Mouse (Mus musculus) heart, postnatal 0 days (tissue): ENCODE results near the gene Otog. TPM values are rescaled to one million over a fixed set of nuclear protein-coding genes. Genes with fewer than 3 reads are reported as not detected.

ENCODE experiments used
- ATAC-seq: fragments of 200-750 bp; cut with Nextera tagmentation; 2 replicates; pipeline ENCODE4 v1.8.0; 2017; ENCODE audit warnings: low read depth, moderate number of reproducible peaks, moderate library complexity; ENCODE audit not compliant: insufficient read depth
- DNase-seq: peaks from one replicate; pipeline ENCODE4 v3.0.0-alpha.2; 2016; ENCODE audit warnings: low spot score
- H3K27ac ChIP-seq: fragments of 300-500 bp; sonication (generic); 2 replicates; pipeline ENCODE4 v1.5.1; 2014; ENCODE audit warnings: low read depth, mild to moderate bottlenecking
- H3K27me3 ChIP-seq: fragments of 300-500 bp; sonication (generic); 2 replicates; pipeline ENCODE4 v1.6.1; 2014; ENCODE audit warnings: low read length, mixed read lengths; ENCODE audit not compliant: control insufficient read depth, insufficient read depth
- H3K36me3 ChIP-seq: fragments of 300-500 bp; sonication (generic); replicated peaks from 2 replicates; pipeline ENCODE4 v1.6.1; 2014; ENCODE audit warnings: low read length, mixed read lengths; ENCODE audit not compliant: control insufficient read depth, insufficient read depth
- H3K4me1 ChIP-seq: fragments of 300-500 bp; sonication (generic); 2 replicates; pipeline ENCODE4 v1.6.1; 2014; ENCODE audit warnings: antibody characterized with exemption; ENCODE audit not compliant: control insufficient read depth, insufficient read depth
- H3K4me2 ChIP-seq: fragments of 300-500 bp; sonication (generic); 2 replicates; pipeline ENCODE4 v1.6.1; 2014; ENCODE audit warnings: low read depth, mild to moderate bottlenecking, low read length, moderate library complexity
- H3K4me3 ChIP-seq: fragments of 300-500 bp; sonication (generic); 2 replicates; pipeline ENCODE4 v1.5.1; 2014; ENCODE audit warnings: low read depth, low read length
- H3K9ac ChIP-seq: fragments of 300-500 bp; sonication (generic); replicated peaks from 2 replicates; pipeline ENCODE4 v1.6.1; 2014; ENCODE audit warnings: low read depth, low read length, mixed read lengths
- H3K9me3 ChIP-seq: fragments of 300-500 bp; sonication (generic); replicated peaks from 2 replicates; pipeline ENCODE4 v1.6.1; 2016; ENCODE audit warnings: low read length; ENCODE audit not compliant: control insufficient read depth
- CTCF ChIP-seq: IDR thresholded peaks from 2 replicates; pipeline ENCODE4 v1.5.1; 2016; ENCODE audit warnings: antibody characterized with exemption, control low read depth, low read depth
- EP300 ChIP-seq: IDR thresholded peaks from 2 replicates; pipeline ENCODE4 v1.6.1; 2016; ENCODE audit warnings: antibody characterized with exemption, low read depth
- WGBS: fragments of 180-500 bp; shearing (Covaris S2); extraction: QIAGEN DNeasy Blood & Tissue Kit; methylation state at CpG from one replicate; pipeline ENCODE4 v1.1.7; 2014; 5-methylcytosine and 5-hydroxymethylcytosine counted together
- polyA plus RNA-seq: library from polyadenylated mRNA; unstranded; fragments of >200 nt; fragmentation: Nextera tagmentation; extraction: Ambion mirVana; gene quantifications from 2 replicates; pipeline ENCODE4 v1.2.1, GENCODE M21; 2015
- total RNA-seq: library from RNA; depleted of rRNA; stranded (reverse); fragments of >200 nt; gene quantifications from 2 replicates; pipeline ENCODE4 v1.2.3, GENCODE M21; 2014; ENCODE audit warnings: low replicate concordance

Otog gene
- total and polyA plus RNA-seq, 2 experiments from 2014 or later, result not detected

GRCm38 (mm10) chr7:46296330-46296729 lies 55.5 kb downstream of the Otog start:
- peaks cover 7% of the 10 kb centered on the region; the same call in 1 of the 2 replicates for H3K27me3 ChIP-seq
- no peaks in the 10 kb centered on the region for H3K4me1 ChIP-seq
- TF ChIP-seq CTCF, result no peak
- TF ChIP-seq EP300, result no peak
- ATAC-seq (no peak), DNase-seq (no peak)
- no peak overlapping the region for H3K9ac ChIP-seq
- H3K36me3 ChIP-seq, result no peaks in the 10 kb centered on the region
- WGBS, result 29% methylated on average over 6 of the region's 6 CpGs
- H3K27ac ChIP-seq, result no peak overlapping the region
- H3K4me2 ChIP-seq, result no peak overlapping the region
- no peaks in the 10 kb centered on the region for H3K9me3 ChIP-seq
- H3K4me3 ChIP-seq, result no peak overlapping the region

DNA sequence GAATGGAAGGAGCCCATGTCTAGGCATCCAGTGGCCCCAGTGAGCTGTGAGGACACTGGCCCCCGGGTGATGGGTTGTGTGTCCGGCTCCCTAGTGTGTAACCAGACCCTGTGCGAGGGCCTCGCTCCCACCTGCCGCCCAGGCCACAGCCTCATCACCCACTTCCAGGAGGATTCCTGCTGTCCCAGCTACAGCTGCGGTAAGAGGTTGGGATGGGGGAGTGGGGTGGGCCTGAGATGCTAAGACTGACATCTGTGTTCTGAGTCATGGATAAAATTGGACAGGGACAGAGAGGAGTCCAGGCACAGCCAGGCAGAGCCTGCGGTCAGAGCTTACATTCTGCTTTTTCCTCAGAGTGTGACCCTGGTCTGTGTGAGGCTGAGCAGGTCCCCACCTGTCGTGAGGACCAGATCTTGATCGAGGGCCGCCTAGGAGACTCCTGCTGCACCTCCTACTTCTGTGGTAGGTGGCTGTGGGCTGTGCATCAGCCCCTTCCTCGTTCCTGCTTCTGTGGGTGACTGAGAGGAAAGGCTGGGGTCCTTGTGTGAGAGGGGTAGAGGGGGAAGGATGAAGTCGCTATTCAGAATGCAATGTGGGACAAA lies 60.3 kb downstream of the Otog start:
- Histone ChIP-seq H3K9ac (no peak overlapping the region), H3K27ac (no peak overlapping the region), H3K9me3 (no peaks in the 10 kb centered on the region), H3K27me3 (peaks cover 7% of the 10 kb centered on the region; the same call in 1 of the 2 replicates), H3K36me3 (no peaks in the 10 kb centered on the region), H3K4me1 (no peaks in the 10 kb centered on the region), H3K4me3 (no peak overlapping the region), H3K4me2 (no peak overlapping the region)
- ATAC-seq (no peak), DNase-seq (no peak)
- TF ChIP-seq CTCF (no peak), EP300 (no peak)
- WGBS, result 78% methylated on average over 12 of the region's 12 CpGs

- DNase-seq, result no peak
- Histone ChIP-seq H3K27me3 (no peaks in the 10 kb centered on the region), H3K36me3 (no peaks in the 10 kb centered on the region), H3K9ac (no peak overlapping the region), H3K4me1 (no peaks in the 10 kb centered on the region; the same call in 1 of the 2 replicates), H3K9me3 (no peaks in the 10 kb centered on the region), H3K4me3 (no peak overlapping the region), H3K4me2 (no peak overlapping the region), H3K27ac (no peak overlapping the region)
- no peak for TF ChIP-seq CTCF
- TF ChIP-seq EP300, result no peak
- ATAC-seq, result no peak
- WGBS, result 48% methylated on average over 6 of the region's 6 CpGs
Observed at GRCm38 (mm10) chr7:46313486-46313885, 72.7 kb downstream of the Otog start.

DNA sequence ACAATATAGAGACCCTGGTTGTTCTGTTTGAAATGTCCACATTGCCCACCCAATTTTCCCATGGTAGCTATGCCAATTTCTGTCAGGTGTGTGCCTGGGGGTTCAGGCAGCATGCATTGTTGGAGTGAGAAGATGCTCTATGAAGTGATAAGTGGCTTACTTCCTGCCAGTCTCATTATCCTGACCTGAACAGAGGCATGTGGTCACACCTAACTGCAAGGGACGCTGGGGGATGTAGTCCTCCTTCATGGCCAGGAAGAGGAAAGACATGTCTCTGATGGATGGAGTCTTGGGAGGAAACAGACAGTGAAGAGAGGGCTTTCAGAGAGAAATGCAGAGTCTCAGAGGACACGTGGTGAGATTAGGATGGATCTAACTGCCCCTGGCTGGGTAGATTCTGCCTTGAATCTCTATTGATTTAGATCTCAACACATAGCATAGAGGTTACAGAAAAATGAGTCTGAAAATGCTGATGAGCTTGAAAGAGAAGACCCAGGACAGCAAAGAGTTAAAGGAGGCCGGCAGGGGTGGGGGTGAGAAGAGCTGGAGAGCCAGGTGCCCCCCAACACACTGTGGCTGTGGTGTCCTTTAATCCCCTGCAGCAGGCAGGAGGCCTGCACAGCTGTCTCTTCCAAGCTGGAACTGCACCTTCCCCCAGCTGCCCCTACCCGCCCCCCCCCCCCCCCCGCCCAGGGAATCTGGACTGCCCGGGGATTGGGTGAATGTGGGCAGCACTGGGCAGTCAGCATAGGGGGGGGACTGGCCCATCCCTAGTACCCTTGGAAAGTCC lies 73.6 kb downstream of the Otog start:
- ATAC-seq, result no peak
- WGBS, result 35% methylated on average over 4 of the region's 6 CpGs

DNA sequence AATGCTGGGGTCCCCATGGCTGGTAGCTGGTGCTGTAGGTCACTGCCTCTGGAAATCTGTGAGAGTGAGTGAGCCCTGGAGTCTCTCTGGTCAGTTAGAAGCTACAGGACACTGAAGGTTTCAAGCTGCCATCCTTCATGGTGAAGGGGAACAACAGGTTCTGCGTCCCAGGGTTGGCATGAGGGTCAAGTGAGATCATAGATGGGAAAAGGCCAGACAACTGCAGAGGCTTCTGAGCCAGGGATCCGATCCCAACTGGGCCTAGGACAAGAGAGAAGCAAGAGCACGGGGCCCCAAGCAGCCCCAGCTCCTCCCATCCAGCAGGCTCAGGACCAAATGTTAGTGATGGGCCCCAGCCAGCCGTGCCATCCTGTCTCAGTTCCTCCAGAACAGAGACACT lies 74.9 kb downstream of the Otog start:
- Histone ChIP-seq H3K4me1 (no peaks in the 10 kb centered on the region; the same call in 1 of the 2 replicates), H3K9ac (no peak overlapping the region), H3K9me3 (no peaks in the 10 kb centered on the region), H3K4me2 (no peak overlapping the region), H3K4me3 (no peak overlapping the region), H3K27ac (no peak overlapping the region), H3K36me3 (no peaks in the 10 kb centered on the region), H3K27me3 (no peaks in the 10 kb centered on the region)
- ATAC-seq, result no peak
- no peak for DNase-seq
- 67% methylated on average over 4 of the region's 4 CpGs for WGBS
- TF ChIP-seq CTCF, result no peak
- TF ChIP-seq EP300, result no peak

More for the DNA sequence above, 73.6 kb downstream of the Otog start:
- H3K9ac ChIP-seq, result no peak overlapping the region
- no peaks in the 10 kb centered on the region for H3K27me3 ChIP-seq
- no peak for DNase-seq
- no peaks in the 10 kb centered on the region; the same call in 1 of the 2 replicates for H3K4me1 ChIP-seq
- H3K27ac ChIP-seq, result no peak overlapping the region
- H3K36me3 ChIP-seq, result no peaks in the 10 kb centered on the region
- H3K4me2 ChIP-seq, result no peak overlapping the region
- no peak for TF ChIP-seq CTCF
- TF ChIP-seq EP300, result no peak
- H3K9me3 ChIP-seq, result no peaks in the 10 kb centered on the region
- no peak overlapping the region for H3K4me3 ChIP-seq
